Mouse (Mus musculus) embryonic facial prominence, embryonic 15.5 days (tissue): ENCODE results near the gene Rho. TPM values are rescaled to one million over a fixed set of nuclear protein-coding genes. Genes with fewer than 3 reads are reported as not detected.

Source experiments
- polyA plus RNA-seq: library from polyadenylated mRNA; unstranded; fragments of >200 nt; fragmentation: Nextera tagmentation; extraction: Ambion mirVana; gene quantifications from 2 replicates; pipeline ENCODE4 v1.2.1, GENCODE M21; 2015

Rho gene
- polyA plus RNA-seq, 1 experiment from 2014 or later, result 0.53 TPM

Other genes with a start within 250 kb of the Rho start
- 23.9 and 28.9 TPM in 2 replicates for gene Tmem40, start 169.3 kb upstream of the Rho start, polyA plus RNA-seq
- 33.6 and 33.7 TPM in 2 replicates for gene Cand2, start 157.2 kb upstream of the Rho start, polyA plus RNA-seq
- 2,086 and 2,192 TPM in 2 replicates for gene Rpl32, start 123.0 kb upstream of the Rho start, polyA plus RNA-seq
- gene Efcab12, start 93.3 kb upstream of the Rho start, polyA plus RNA-seq, result 1.1 and 1.9 TPM in 2 replicates
- gene Mbd4, start 78.4 kb upstream of the Rho start, polyA plus RNA-seq, result 18.4 and 18.5 TPM in 2 replicates
- 23.2 and 25.0 TPM in 2 replicates for gene Ift122, start 78.3 kb upstream of the Rho start, polyA plus RNA-seq
- gene H1foo, start 13.2 kb downstream of the Rho start, polyA plus RNA-seq, result not detected in 2 replicates
- 29.4 and 33.5 TPM in 2 replicates for gene Plxnd1, start 63.3 kb downstream of the Rho start, polyA plus RNA-seq